Mouse (Mus musculus): ENCODE measurements at regions not wholly inside any gene's neighbourhood (a gene's known extent, or its start where the extent isn't known, plus 50 kb on each side); places are given as distances from the start of the nearest gene placed in this dataset.

DNA sequence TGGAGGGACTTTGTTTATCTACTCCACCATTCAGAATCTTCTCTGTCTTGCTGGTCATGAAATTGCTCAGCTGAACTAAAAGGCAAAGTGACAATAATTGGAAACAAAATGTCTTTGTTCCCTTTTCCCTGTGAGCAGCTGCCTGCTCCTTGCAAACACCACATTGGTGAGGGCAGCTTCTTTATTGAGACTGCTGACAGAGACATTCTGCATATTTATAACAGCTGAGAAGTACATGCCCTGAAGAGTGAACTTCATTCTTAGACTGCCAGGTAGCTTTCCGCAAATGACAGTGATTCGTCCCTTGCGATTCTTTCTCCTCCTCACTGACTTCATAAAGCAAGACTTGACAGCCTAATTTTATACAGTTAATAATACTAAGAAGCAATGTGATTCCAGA, 237.0 kb downstream of the Cps1 start:
- 88% methylated on average over 3 of the region's 3 CpGs for WGBS
- Histone ChIP-seq H3K9me3 (replicated peaks; ENCODE audit: low read length) (no peaks in the 10 kb centered on the region), H3K36me3 (ENCODE audit: insufficient read depth, low read length) (no peaks in the 10 kb centered on the region), H3K4me3 (replicated peaks; ENCODE audit: low read depth, low read length) (no peak overlapping the region), H3K4me2 (ENCODE audit: low read length) (no peak overlapping the region), H3K4me1 (replicated peaks; ENCODE audit: insufficient read depth, low read length) (no peaks in the 10 kb centered on the region), H3K27ac (no peak overlapping the region), H3K9ac (ENCODE audit: low read depth, low read length) (no peak overlapping the region), H3K27me3 (ENCODE audit: insufficient read depth, low read length) (no peaks in the 10 kb centered on the region)
- ATAC-seq (replicated peaks; ENCODE audit: low FRiP score, low read depth) (no peak), DNase-seq (ENCODE audit: low spot score) (no peak)
- TF ChIP-seq CTCF (IDR thresholded peaks at IDR 0.05; ENCODE audit: low read depth): no peak

DNA sequence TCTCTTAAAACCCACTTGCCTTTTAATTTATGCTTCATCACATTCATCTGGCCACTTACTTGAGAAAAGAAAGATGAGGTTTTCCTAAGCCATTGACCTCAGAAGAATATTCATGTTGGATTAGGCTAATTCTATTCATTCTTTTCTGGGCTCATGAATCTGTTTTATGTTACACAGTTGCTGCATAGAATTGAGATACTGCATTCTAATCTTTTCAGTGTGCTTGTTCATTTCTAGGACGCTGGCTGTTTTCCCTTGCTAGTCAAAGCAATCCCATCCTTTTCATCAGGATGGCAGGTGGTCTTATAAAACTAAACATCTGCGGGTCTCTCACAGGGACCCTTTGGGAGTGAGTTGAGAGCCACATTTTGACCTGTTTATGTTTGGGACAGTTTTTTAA, 243.2 kb downstream of the Cps1 start:
- Histone ChIP-seq H3K9ac (ENCODE audit: low read depth, low read length) (no peak overlapping the region), H3K27ac (no peak overlapping the region), H3K27me3 (ENCODE audit: insufficient read depth, low read length) (no peaks in the 10 kb centered on the region), H3K36me3 (ENCODE audit: insufficient read depth, low read length) (no peaks in the 10 kb centered on the region), H3K4me3 (replicated peaks; ENCODE audit: low read depth, low read length) (no peak overlapping the region), H3K9me3 (replicated peaks; ENCODE audit: low read length) (no peaks in the 10 kb centered on the region), H3K4me2 (ENCODE audit: low read length) (no peak overlapping the region), H3K4me1 (replicated peaks; ENCODE audit: insufficient read depth, low read length) (no peaks in the 10 kb centered on the region)
- no peak for ATAC-seq (replicated peaks; ENCODE audit: low FRiP score, low read depth)
- TF ChIP-seq CTCF (IDR thresholded peaks at IDR 0.05; ENCODE audit: low read depth): no peak
- 60% methylated on average over 2 of the region's 2 CpGs for whole genome bisulfite sequencing
- no peak for DNase-seq (ENCODE audit: low spot score)

- H3K27me3 ChIP-seq (ENCODE audit: insufficient read depth, low read length): no peaks in the 10 kb centered on the region
- no peak overlapping the region for H3K4me2 ChIP-seq (ENCODE audit: low read length)
- DNase-seq (ENCODE audit: low spot score): no peak
- H3K9ac ChIP-seq (ENCODE audit: low read depth, low read length): no peak overlapping the region
- H3K27ac ChIP-seq: no peak overlapping the region
- no peak for TF ChIP-seq CTCF (IDR thresholded peaks at IDR 0.05; ENCODE audit: low read depth)
- no peak for ATAC-seq (replicated peaks; ENCODE audit: low FRiP score, low read depth)
- H3K36me3 ChIP-seq (ENCODE audit: insufficient read depth, low read length): no peaks in the 10 kb centered on the region
- no peak overlapping the region for H3K4me3 ChIP-seq (replicated peaks; ENCODE audit: low read depth, low read length)
- H3K9me3 ChIP-seq (replicated peaks; ENCODE audit: low read length): no peaks in the 10 kb centered on the region
- no peaks in the 10 kb centered on the region for H3K4me1 ChIP-seq (replicated peaks; ENCODE audit: insufficient read depth, low read length)
- 69% methylated on average over 4 of the region's 4 CpGs for WGBS
Observed at GRCm38 (mm10) chr1:67366485-67366884, 243.7 kb downstream of the Cps1 start.

DNA sequence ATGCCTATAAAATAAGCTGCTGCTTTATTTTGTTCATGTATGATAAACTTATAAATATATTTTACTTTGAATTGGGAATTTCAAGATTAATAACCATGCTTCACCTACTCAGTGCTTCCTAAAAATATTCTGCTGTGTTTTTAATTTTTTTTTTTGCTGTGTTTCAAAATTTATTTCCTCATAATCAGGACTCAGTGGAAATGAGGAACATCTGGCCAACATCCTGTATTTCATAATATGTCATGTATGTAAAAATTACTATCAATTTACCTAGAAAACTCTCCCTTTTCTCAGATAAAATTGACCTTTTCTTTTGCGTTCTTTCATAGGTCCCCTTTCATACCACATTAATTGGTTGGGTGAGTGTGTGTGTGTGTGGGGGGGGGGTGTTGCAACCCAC, 259.5 kb downstream of the Cps1 start:
- no peak overlapping the region for H3K9ac ChIP-seq (ENCODE audit: low read depth, low read length)
- H3K27me3 ChIP-seq (ENCODE audit: insufficient read depth, low read length): no peaks in the 10 kb centered on the region
- no peaks in the 10 kb centered on the region for H3K4me1 ChIP-seq (replicated peaks; ENCODE audit: insufficient read depth, low read length)
- ATAC-seq (replicated peaks; ENCODE audit: low FRiP score, low read depth): no peak
- no peak overlapping the region for H3K4me2 ChIP-seq (ENCODE audit: low read length)
- DNase-seq (ENCODE audit: low spot score): no peak
- WGBS: 96% methylated on average over 1 of the region's 1 CpGs
- H3K27ac ChIP-seq: no peak overlapping the region
- TF ChIP-seq CTCF (IDR thresholded peaks at IDR 0.05; ENCODE audit: low read depth): no peak
- no peak overlapping the region for H3K4me3 ChIP-seq (replicated peaks; ENCODE audit: low read depth, low read length)
- H3K36me3 ChIP-seq (ENCODE audit: insufficient read depth, low read length): no peaks in the 10 kb centered on the region
- H3K9me3 ChIP-seq (replicated peaks; ENCODE audit: low read length): no peaks in the 10 kb centered on the region

DNA sequence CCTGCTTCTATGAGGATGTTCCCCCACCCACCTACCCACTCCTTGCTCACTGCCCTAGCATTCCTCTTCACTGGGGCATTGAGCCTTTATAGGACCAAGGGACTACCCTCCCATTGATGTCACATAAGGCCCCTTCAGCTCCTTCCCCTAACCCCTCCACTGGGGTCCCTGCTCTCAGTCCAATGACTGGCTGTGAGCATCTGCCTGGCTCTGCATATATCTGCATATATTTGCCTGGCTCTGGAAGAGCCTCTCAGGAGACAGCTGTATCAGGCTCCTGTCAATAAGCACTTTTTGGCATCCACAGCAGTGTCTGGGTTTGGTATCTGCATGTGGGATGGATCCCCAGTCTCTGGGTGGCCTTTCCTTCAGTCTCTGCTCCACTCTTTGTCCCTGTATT, 262.6 kb downstream of the Cps1 start:
- no peak overlapping the region for H3K4me2 ChIP-seq (ENCODE audit: low read length)
- no peaks in the 10 kb centered on the region for H3K27me3 ChIP-seq (ENCODE audit: insufficient read depth, low read length)
- ATAC-seq (replicated peaks; ENCODE audit: low FRiP score, low read depth) (no peak), DNase-seq (ENCODE audit: low spot score) (no peak)
- TF ChIP-seq CTCF (IDR thresholded peaks at IDR 0.05; ENCODE audit: low read depth): no peak
- no peak overlapping the region for H3K9ac ChIP-seq (ENCODE audit: low read depth, low read length)
- no peak overlapping the region for H3K27ac ChIP-seq
- H3K9me3 ChIP-seq (replicated peaks; ENCODE audit: low read length): no peaks in the 10 kb centered on the region
- no peaks in the 10 kb centered on the region for H3K36me3 ChIP-seq (ENCODE audit: insufficient read depth, low read length)
- H3K4me1 ChIP-seq (replicated peaks; ENCODE audit: insufficient read depth, low read length): no peaks in the 10 kb centered on the region
- H3K4me3 ChIP-seq (replicated peaks; ENCODE audit: low read depth, low read length): no peak overlapping the region

DNA sequence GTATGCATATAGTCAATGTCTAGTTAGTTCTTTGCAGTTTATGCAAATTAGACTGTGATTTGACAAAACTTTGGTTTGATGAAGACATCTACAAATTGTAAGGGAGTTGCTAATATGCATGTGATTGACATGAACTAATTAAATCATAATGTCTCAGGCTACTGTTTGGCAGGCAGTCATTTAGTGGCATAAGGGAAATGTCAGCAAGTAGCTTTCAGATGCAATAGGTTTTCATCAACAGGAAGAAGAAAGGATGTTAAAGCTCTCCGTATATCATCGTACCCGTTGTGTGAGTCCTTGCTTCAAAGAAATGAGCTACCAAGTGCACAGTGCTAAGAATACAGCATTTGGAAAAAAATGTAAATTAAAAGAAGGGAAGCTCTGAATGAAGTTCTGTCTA, 264.1 kb downstream of the Cps1 start:
- no peak overlapping the region for H3K27ac ChIP-seq
- no peak overlapping the region for H3K9ac ChIP-seq (ENCODE audit: low read depth, low read length)
- no peaks in the 10 kb centered on the region for H3K27me3 ChIP-seq (ENCODE audit: insufficient read depth, low read length)
- no peaks in the 10 kb centered on the region for H3K36me3 ChIP-seq (ENCODE audit: insufficient read depth, low read length)
- ATAC-seq (replicated peaks; ENCODE audit: low FRiP score, low read depth) (no peak), DNase-seq (ENCODE audit: low spot score) (no peak)
- H3K9me3 ChIP-seq (replicated peaks; ENCODE audit: low read length): no peaks in the 10 kb centered on the region
- no peaks in the 10 kb centered on the region for H3K4me1 ChIP-seq (replicated peaks; ENCODE audit: insufficient read depth, low read length)
- no peak overlapping the region for H3K4me3 ChIP-seq (replicated peaks; ENCODE audit: low read depth, low read length)
- no peak overlapping the region for H3K4me2 ChIP-seq (ENCODE audit: low read length)
- no peak for TF ChIP-seq CTCF (IDR thresholded peaks at IDR 0.05; ENCODE audit: low read depth)
- 86% methylated on average over 3 of the region's 3 CpGs for WGBS

- no peak overlapping the region for H3K4me2 ChIP-seq (ENCODE audit: low read length)
- TF ChIP-seq CTCF (IDR thresholded peaks at IDR 0.05; ENCODE audit: low read depth): no peak
- ATAC-seq (replicated peaks; ENCODE audit: low FRiP score, low read depth) (no peak), DNase-seq (ENCODE audit: low spot score) (no peak)
- H3K36me3 ChIP-seq (ENCODE audit: insufficient read depth, low read length): no peaks in the 10 kb centered on the region
- no peaks in the 10 kb centered on the region for H3K27me3 ChIP-seq (ENCODE audit: insufficient read depth, low read length)
- no peaks in the 10 kb centered on the region for H3K4me1 ChIP-seq (replicated peaks; ENCODE audit: insufficient read depth, low read length)
- H3K9me3 ChIP-seq (replicated peaks; ENCODE audit: low read length): no peaks in the 10 kb centered on the region
- H3K27ac ChIP-seq: no peak overlapping the region
- no peak overlapping the region for H3K4me3 ChIP-seq (replicated peaks; ENCODE audit: low read depth, low read length)
- 74% methylated on average over 10 of the region's 10 CpGs for WGBS
- no peak overlapping the region for H3K9ac ChIP-seq (ENCODE audit: low read depth, low read length)
Observed at GRCm38 (mm10) chr1:67397757-67398446, 275.1 kb downstream of the Cps1 start.

All from kidney, postnatal 0 days (tissue).